Mouse (Mus musculus): ENCODE results near the gene Cbfb. TPM values are rescaled to one million over a fixed set of nuclear protein-coding genes. Genes with fewer than 3 reads are reported as not detected.
"Not testable (repeated sequence)": the region's sequence is repeated elsewhere in the genome, so short reads cannot be mapped to it uniquely, and the experiment has no call there.

The Cbfb gene
- total RNA-seq (2022) = 10 to 100 TPM; 19.2 to 21.8 (median 21.0) TPM

GRCm38 (mm10) chr8:105170381-105171115 lies at the start of gene Cbfb:
Cbfb (plus strand) TSS chr8:105170674.
- peak; percentile 94 for DNase-seq (ENCODE audit: low spot score)

GRCm38 (mm10) chr8:105129864-105130263 lies 40.6 kb upstream of the Cbfb start:
- DNase-seq (ENCODE audit: low spot score) = no peak

- no peak for DNase-seq (ENCODE audit: low spot score)
Measured at GRCm38 (mm10) chr8:105131509-105131908, 39.0 kb upstream of the Cbfb start, which contains the start of gene Ces4a. Ces4a (plus strand) TSS chr8:105131800.

DNA sequence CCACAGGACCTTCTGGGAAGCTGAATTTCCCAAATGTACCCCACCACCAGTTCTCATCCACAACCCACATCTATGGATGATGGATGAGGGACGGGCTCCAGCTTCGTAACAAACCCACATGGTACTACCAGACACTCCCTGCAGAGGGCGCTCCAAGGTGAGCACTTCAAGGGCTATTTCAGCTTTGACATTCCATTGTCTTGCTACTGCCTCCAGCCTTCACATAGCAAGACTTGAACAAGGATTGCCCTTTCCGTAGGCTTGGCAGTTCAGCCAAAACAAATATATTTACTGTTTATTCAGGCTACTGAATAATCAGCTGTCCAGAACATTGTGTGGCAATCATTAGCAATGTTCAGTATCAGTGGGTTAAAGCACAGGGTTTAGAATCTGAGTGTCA lies 32.1 kb upstream of the Cbfb start:
- peak; percentile 72 for DNase-seq (ENCODE audit: low spot score)

DNA sequence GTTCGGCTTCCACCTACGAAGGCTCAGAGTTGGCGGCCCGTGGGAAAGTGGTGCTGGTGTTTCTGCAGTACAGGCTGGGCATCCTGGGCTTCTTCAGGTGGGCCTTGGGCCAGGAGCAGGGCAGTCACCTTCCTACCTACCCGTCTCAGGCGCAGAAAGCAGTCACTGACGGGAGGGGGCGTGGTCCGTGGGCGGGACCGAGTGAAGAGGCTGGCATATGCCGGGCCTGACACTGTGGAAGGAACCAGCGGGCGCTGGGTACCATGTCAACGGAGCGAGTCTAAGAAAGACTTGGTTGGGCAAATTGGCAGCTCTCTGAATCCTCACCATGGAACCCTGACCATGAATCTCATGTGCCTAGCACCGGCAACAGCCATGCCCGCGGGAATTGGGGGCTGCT lies 28.1 kb upstream of the Cbfb start:
- DNase-seq (ENCODE audit: low spot score) = no peak

DNA sequence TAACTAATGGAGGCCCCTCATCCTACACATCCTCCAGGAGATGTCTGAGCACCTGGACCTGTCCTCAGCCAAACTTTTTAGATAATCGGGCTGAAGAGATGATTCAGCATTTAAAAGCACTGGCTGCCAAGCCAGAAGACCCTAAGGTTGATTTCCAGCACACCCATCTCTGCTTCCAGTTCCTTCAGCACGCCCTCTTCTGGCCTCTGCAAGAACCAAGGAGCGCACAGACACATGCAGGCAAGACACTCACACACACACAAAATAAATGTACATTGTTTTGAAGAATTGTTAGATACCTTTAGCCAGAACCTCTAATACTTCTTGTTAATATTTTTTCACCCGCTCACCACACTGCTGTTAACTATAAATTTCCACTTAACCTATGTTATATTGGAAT lies 18.8 kb upstream of the Cbfb start:
- no peak for DNase-seq (ENCODE audit: low spot score)

GRCm38 (mm10) chr8:105152623-105153398 lies 17.7 kb upstream of the Cbfb start:
- peak; percentile 31 for DNase-seq (ENCODE audit: low spot score)

GRCm38 (mm10) chr8:105154316-105154715 lies 16.2 kb upstream of the Cbfb start:
- no peak for DNase-seq (ENCODE audit: low spot score)

- no peak for DNase-seq (ENCODE audit: low spot score)
Measured at GRCm38 (mm10) chr8:105155091-105155745, 15.3 kb upstream of the Cbfb start.

DNA sequence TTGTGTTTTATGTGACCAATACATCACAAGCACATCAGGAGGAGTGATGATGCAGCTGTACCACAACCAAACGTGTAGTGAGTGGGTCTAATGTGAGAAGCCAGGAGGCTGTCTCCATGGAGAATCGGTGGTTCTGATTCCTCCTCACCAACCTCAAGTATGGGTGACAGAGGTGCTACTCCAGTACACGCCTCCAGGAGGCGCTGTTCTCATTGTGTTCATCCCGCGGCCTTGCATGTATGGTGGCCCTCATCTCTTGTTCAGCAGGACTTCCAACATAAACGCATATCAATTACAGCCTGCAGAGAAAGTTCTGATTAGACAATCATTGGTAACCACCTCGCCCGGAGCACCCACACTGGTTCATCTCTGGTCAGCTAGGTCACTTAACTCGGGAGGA lies 12.9 kb upstream of the Cbfb start:
- DNase-seq (ENCODE audit: low spot score) = no peak

- no peak for DNase-seq (ENCODE audit: low spot score)
Measured at GRCm38 (mm10) chr8:105158084-105158483, 12.4 kb upstream of the Cbfb start.

GRCm38 (mm10) chr8:105161121-105161652 lies 9.3 kb upstream of the Cbfb start:
- no peak for DNase-seq (ENCODE audit: low spot score)

GRCm38 (mm10) chr8:105164272-105164902 lies 6.1 kb upstream of the Cbfb start:
- no peak for DNase-seq (ENCODE audit: low spot score)

DNA sequence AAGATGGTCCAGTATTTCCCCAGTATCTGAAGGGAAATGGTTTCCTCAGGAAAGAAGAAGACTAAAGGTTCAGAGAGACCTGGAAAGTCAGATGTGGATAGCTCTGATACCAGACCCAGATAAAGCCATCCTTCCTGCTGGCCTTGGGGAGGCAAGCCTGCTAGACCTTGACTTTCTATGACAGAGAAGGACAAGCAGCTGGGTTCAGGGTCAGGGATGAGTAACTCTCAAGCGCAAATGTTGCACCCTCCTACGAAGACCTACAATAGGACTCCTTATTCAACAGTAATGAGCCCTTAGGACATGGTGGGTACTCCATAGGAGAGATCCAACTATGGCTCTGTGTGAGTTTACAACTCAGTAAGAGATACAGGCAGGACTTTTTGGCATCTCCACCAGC lies 5.3 kb upstream of the Cbfb start:
- no peak for DNase-seq (ENCODE audit: low spot score)

DNA sequence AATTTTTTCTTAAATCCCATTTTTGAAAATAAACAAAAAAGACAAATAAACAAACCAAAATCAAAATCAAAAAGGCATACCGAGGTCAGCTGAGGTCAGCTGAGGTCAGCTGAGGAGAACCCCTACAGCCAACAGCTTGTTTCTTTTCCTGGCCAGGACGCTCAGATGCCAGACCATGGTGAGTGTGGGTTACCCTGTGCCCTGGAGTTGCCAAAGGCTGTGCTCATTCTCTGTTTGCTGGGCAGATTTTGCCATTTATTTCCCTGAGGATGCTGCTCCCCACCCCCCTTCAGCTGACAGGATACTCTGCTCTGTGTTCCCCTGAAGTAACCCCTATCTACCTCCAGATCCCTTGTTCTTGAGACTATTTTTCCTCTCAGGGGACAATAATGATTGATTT lies 3.4 kb upstream of the Cbfb start:
- no peak for DNase-seq (ENCODE audit: low spot score)

DNA sequence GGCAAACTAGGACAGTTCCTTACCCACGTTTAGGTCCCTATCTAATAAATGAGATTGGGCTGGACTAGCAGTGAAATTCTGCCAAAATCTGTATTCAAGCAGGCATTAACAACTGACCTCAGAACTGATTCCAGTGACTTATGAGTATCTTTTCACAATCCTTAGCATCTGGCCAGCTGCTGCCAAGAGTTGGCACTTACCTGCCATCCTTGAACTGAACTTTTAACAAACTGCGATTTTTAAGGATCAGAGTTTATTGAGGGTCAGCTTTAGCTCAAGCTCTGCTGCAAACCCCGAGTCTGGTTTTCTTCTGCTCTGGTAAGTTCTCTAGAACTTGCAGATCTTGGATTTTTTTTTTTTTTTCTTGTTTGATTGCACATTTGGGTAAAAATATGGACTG lies 892 bp upstream of the Cbfb start:
- DNase-seq (ENCODE audit: low spot score) = no peak

GRCm38 (mm10) chr8:105170041-105170380 lies 463 bp upstream of the Cbfb start:
- no peak for DNase-seq (ENCODE audit: low spot score)

GRCm38 (mm10) chr8:105171116-105172002 lies 885 bp downstream of the Cbfb start:
- peak; percentile 47 for DNase-seq (ENCODE audit: low spot score)

DNA sequence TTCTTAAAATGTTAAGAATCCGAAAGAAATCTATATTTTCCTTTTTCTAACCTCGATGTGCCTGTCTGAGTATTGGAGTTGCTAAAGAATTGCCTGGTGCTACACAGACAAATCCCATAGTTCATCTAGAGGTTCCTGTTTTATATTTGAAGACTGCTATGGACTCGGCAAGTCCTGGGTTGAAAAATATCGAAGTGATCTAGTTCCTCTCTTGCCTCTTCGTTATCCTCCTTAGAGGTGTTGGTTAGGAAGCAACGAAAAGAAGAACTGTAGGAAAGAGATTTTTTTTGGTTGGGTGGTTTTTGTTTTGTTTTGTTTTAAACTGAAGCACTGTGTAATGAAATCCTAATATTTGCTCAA lies 1.5 kb downstream of the Cbfb start:
- DNase-seq (ENCODE audit: low spot score) = no peak

- DNase-seq (ENCODE audit: low spot score) = not testable (repeated sequence)
Measured at GRCm38 (mm10) chr8:105175287-105175686, 4.8 kb downstream of the Cbfb start.

DNA sequence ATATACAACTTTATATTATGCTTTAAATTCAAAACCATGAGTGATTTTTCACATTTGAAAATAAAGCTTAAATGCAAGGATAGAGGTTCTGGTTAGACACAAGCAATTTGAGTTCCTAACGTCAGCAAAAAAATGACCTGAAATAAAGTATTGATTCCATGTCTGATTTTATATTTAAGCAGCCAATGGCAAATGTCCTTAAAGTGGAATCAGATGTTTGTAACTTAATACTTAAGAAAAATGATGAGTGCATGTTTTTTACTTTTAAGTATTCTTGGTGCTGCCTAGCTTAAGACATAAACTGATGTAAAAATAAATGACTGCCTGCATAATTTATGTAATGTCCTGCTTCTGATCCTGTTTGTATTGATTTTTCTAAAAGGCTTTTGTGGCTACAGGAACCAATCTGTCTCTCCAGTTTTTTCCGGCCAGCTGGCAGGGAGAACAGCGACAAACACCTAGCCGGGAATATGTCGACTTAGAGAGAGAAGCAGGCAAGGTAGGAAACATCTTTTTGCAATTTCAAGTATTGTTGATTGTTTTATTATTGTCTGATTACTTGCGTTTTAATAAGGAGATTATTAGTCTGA lies 7.8 kb downstream of the Cbfb start:
- no peak for DNase-seq (ENCODE audit: low spot score)
